Mouse (Mus musculus) retina, embryonic 14.5 days (tissue): ENCODE measurements around the gene Phc2.
A peak's percentile ranks its signal among the peaks of the same experiment; 100 is the strongest.
"Not testable (repeated sequence)": the region's sequence is repeated elsewhere in the genome, so short reads cannot be mapped to it uniquely, and the experiment has no call there.

Experiments used
- DNase-seq: peaks from one replicate; pipeline ENCODE4 v3.0.0-alpha.2; 2015; ENCODE audit warnings: low spot score

The Phc2 gene

DNA sequence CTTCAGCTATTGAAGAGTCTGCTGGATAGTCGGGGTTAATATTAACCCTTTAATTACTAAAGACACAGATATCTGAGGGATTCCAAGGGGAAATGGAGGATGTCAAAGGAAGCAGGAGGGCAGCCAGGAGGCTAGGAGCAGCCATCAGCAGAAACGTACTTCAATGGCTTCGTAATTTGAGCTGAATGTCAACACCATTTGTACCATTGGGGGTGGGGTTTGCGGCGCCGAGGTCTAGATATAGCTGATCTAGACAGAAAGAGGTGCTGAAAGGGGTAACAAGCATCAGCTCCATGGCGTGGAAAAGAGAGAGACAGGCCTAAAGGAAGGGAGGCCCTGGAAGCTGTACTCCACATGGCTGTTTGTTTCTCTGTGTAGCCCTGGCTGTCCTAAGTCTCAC lies 7.7 kb upstream of the Phc2 start:
- no peak for DNase-seq

DNA sequence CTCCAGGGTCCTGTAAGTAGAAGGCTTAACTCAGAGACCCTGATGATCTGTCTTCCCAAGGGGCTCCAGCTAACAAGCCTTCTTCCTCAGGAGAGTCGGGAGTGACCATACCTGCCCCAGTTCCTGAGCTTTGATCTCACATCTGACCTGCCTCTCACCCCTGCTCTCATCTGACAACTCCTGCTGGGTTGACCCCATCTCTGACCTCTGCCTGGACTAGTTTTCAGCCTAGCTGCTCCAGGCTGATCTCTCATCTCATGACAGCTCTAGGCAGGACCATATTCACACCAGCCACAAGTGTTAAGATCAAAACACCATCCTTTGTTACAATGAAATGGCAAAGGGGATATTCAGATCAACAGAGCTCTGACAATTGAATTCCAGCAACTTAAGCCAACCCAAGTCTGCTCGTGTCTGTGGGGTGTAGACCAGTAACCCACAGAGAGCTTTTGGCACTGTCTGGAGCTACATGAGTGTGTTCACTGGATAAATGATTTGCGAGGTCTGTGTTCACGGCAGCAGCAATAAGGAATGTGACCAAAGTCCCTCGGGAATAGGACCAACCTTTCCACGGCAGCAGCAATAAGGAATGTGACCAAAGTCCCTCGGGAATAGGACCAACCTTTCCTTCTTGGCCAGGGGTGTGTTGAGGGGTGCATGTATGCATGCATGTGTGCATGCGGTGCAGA lies 5.8 kb upstream of the Phc2 start:
- no peak for DNase-seq

DNA sequence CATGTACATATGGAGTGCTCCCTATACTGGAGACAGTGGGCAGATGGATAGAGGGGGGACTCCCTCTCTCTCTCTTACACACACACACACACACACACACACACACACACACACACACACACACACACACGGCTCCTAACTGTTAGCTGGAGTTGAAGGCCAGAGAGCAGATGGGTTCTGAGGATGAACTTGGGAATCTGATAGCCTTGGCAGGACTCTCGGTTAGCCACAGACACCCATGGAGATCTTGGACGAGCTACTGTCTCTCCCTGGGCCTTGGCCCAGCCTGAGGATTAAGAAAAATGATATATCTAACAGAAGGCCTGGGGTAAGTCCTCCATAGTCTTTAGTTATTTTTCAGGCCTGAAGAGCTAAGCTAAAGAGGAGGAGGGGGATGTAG lies 3.0 kb upstream of the Phc2 start:
- no peak for DNase-seq

DNA sequence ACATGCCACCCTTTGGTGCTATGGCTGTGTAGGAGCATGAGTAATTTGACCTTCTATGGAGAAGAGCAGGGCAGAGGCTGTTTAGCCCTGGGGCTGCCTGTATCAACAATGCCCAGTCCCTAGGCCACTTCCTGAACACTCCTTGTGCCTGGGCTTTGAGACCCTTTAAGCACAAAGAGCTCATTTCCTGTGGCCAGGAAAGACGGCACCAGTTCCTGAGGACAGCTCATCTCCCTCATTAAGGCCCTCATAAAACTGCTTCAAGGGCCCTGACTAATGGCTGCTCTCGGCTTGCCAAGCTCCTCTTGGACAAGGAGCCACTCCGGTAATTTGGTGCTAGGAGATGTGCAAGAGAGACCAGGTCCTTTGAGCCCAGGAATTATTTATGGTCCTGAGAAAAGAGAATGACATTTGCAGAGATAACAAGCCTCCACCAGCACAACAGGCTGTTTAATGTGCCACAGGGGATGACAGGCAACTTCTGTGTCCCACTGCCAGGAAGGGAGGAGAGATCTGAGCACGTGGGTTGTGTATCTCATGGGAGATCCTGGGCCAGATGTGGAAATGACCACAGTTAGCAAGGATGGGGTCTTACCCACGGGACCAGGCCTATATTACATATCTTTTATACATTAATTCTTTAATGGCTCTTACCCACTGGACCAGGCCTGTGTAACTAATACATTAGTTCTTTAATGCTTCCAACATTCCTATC lies 1.8 kb upstream of the Phc2 start:
- DNase-seq: no peak

DNA sequence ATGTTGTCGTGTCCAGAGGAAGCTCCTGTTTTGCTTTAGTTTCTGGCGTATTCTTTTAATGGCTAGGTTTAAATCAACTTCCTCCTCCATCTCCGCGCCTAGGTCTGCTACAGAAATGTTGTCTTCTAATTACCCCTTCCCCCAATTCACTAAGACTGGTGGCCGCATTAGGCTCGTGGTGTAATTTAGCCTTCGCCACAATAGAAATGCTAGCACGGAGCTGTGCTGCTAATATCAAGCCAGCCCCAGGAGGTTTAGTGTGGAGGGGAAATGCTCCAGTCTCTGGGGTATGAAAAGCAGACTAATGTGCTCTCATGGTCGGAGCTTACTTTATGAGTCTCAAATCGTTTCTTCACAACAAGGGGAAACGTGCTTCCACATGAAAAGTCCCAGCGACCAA lies 944 bp downstream of the Phc2 start:
- peak; percentile 30 for DNase-seq

DNA sequence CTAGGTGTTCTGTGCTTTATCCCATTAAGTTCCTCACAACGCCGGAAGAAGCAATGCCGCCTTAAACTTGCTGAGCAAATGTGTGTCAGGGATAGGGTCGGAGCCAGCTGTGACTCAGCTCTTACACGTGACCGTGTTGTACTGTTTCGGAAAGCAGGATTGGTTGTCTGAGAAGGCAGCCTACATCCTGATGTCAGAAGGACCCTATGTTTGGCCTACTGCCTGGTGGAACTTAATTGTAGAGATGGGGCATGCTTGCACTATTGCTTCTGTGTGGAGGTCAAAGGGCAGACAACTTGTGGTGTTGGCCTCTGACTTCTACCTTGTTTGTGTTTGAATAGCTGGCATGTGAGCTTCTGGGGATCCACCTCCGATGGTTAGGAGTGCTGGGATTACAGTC lies 5.7 kb downstream of the Phc2 start:
- no peak for DNase-seq

DNA sequence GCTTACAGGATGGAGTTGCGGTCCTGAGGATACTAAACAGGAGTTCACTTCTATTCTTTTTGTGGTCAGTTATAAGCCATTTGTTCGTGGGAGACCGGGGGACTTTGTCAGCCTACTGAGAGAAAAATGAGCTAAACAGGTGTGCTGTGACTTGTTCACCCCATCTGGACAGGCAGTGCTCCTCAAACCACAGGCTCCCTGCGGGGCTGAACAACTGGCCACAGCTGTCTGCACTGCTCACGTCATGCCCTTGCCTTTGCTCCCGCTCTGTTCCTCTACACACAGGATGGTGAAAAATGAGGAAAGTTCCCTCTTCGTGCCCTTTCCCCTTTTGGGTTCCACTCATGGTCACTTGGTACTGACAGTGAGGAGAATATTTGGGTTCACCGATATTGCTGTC lies 6.6 kb downstream of the Phc2 start:
- DNase-seq: no peak

DNA sequence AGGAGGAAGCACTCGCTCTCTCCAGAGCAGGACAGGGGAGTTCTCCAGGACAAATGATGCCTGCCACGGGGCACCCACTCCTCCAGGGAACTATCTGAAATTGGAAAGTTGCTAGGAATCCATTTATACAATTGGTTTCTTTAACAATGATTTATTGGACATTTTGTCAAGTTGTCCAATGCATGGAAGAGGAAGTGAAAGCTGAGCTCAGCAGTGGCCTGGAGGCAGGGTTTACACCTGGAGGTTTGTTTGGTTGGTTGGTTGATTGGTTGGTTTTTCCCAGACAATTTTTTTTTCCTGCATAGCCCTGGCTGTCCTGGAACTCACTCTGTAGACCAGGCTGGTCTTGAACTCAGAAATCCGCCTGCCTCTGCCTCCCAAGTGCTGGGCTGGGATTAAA lies 9.5 kb downstream of the Phc2 start:
- no peak for DNase-seq

DNA sequence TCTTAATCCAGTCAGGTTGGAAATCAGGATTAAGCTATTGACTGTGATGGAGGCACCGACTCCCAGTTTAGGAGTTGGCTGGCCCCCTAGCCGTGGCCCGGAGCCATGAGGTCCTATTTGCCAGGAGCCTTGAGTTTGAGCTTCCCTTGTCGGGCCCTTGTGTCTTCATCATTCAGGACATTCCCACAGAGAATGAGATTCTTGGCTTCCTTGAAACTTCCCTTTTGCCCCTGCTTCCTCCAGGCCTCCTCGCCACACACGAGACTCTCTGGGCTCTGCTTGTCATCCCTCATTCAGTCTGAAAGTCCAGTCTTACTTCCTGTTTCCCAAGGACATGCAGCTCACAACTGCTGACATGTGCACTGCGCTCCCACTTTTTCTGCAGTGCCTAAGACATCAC lies 11.9 kb downstream of the Phc2 start:
- DNase-seq: not testable (repeated sequence)

DNA sequence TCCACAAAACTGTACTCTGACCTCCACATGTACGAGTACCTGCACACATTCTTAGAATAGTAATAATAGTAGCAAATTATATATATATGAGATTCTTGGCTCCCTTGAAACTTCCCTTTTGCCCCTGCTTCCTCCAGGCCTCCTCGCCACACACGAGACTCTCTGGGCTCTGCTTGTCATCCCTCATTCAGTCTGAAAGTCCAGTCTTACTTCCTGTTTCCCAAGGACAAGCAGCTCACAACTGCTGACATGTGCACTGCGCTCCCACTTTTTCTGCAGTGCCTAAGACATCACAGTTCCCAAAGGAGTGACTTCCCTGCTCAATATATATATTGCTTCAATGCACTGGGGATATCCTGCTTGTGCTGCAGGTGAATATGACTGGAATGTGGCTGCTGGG lies 12.7 kb downstream of the Phc2 start:
- not testable (repeated sequence) for DNase-seq

DNA sequence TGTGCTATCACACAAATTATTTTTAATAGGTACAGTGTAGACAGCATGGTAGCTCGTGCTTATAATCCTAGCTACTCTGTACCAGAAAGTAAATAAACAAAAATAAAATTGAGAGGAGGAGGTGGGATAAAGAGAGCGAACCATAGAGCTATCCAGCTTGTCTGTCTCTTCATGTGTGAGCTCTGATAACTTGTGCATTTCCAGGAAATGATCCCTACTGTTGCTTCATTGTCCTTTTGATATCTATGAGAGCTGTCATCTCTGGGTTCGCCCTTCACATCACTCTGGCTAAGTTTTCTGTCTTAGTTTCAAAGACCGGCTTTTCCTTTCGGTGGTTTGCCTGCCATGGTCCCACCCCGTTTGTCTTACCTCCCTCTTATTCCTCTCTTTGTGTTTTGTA lies 14.7 kb downstream of the Phc2 start:
- no peak for DNase-seq

DNA sequence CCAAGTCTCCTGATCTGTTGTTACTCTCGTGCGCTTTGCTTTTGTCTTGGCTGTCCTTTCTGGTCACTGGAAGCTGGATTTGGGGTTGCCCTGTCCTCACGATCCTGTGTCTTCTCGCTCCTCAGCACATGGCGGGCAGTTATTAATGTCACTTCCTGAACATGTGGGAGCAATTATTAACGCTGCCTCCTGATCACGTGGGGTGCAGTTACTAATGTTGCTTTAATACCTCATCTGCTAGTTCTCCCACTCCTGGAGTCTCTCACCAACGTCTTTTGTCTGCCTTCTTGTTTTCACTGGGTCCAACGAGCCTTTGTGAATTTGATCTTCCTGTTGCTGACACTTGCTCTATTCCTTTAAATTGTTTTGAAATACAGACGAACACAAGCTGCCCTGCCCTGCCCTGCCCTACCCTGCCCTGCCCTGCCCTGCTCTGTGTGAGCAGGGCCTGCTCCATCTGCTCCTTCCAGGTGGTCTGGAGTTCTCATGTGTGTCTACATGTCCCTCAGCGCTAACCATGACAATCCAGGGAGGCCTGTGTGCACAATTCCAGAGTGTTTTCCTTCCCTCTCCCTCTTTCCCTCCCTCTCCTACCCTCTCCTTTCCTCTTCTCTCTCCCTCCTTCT lies 16.2 kb downstream of the Phc2 start:
- DNase-seq: peak; percentile 38

DNA sequence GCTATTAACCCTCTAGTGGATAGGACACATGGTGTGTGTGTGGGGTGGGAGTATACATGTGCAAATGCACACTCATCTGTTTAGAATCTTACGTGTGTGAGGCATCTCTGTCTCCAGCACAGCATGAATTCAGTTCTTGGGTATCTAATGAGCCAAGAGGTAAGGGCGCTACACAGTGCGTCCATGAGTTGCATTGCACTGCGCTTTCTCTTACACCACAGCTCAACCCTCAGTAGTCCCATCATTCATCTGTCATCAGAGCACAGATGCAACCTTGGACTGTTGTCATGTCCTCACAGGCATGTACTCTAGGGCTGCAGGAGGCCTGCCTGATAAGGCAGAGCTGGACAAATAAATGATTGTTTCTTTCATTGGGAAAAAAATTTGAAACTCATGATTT lies 18.0 kb downstream of the Phc2 start:
- no peak for DNase-seq

DNA sequence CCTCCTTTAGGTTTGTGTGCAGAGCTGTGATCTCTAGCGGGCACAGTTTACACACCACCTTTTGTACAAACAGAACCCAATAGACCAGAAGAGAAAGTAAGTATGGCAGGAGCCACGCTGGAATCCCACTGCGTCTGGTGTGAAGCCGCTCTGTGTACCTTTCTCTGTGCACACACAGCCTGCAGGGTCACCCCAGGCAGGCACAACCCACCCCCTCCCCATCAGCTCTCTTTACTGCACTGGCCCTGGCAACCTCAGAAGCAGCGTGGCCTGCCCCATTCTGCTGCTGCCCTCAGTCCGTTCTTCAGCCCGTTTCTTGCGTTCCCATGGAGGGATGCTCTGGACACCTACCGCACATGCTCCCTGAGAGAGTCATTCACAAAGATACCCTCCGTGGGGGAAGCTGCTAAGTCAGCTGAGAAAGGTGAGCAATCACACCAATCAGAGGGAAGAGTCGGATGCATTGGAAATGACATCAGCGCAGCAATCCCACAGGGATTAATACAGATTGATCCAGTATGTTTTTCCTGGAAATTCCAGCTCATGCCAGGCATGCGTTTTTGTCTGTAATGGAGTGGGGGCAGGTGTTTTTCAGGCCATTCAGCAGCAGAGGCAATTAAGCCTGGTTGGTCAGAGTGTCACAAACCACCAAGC lies 24.2 kb downstream of the Phc2 start:
- peak; percentile 63 for DNase-seq

DNA sequence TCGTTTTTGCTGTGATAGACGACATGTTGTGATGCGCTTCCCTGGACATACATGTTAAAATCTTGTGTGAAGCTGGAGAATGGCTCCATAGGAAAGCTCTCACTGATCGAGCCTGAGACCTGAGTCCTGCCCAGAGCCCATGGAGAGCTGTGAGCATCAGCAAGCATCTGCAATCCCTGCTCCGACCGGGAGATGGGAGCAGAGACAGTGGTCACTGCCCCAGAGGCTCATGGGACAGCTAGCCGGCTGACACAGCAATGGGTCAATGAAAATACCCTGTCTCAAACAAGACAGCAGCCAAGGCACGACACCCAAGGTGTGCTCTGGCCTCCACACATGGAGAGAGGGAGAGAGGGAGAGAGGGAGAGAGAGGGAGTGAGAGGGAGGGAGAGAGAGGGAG lies 26.6 kb downstream of the Phc2 start:
- peak; percentile 43 for DNase-seq

DNA sequence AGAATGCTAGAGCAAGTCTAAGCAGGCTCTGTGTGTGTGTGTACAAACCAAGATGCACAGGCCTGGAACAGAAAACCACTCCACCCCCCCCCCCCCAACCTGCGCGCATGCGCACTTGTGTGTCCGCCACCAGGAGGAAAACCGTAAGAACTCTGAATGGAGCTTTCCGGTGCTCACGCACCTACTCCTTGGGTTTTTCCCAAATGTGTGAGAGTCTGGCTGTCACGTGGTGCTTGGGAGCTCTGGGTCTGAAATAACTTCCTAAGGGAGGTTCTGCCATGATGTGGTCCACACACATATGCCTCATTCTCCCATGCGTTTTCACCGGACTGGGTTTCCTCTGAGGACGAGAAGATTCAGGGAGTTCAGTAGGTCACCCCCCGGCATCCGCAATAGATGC lies 27.8 kb downstream of the Phc2 start:
- no peak for DNase-seq

DNA sequence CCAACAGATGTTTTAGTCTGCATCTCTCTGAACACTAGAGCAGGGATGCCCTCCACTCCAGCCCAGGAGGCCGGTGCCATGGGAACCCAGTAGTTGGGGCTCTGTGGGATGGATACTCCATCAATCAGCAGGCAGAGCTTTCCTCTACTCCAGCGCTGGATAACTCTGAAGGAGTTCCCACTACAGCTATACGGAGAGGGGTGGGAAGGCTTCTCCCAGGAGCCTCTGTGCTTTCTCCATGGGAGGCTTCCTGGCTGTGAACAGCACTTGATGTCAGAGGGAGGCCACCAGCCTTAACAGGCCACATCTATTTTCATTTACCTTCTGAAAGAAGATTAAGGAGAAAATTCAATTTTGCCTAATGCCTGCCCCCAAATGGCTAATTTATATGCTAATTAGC lies 29.2 kb downstream of the Phc2 start:
- no peak for DNase-seq

DNA sequence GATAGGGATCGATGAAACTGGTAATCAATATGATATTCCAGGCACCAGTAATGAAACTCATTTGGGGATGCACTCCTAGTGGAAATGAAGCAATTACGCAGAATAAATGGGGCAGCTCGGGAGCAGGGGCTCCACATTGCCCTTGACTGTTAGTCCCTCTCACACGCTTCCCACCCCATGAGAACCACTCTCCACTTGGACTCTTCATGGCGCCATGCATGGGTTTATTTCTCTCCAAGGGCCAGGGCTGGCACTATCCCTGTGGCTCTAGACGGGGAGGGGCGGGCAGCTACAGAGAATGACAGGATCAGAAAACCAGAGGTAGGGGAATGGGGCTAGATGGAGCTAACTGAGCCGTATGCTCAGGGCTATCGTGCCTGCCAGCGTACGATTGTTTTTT lies 29.6 kb downstream of the Phc2 start:
- DNase-seq: no peak

DNA sequence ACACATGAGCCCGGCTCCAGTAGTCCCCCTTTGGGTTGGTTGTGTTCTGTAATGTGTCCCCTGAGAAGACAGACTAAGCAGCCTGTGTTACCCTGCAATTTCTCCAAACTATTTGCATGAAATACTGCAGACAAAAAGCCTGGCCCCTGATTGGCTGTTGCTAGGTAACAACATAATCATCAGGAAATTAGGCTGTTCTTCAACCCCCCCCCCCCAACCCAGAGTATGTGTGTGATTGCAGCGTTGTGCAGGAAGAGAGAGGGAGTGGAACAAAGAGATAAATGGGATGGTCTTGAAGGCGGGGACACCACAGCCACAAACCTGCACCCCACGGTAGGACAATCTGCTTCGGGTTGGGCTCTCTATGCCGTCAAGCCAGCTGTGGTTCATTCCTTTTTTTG lies 34.0 kb downstream of the Phc2 start:
- peak; percentile 42 for DNase-seq

DNA sequence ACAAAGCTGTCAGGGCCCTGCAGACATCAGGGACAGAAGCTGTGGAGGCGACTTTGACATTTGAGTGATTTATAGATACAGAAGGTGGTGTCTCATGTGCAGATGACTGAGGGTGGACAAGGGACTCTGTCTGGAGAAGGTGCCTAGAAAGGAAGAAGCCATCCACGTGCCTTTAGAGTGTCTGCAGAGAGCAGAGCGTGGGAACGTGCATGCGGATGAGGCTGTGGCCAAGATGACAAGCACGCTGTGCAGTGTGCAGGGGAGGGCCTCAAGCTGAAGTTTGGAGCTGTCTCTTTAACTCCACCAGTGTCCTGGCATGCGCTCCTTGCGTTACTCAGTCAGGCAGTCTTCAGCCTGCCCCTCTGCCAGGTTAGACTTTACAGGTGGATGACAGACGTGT lies 34.5 kb downstream of the Phc2 start:
- no peak for DNase-seq

DNA sequence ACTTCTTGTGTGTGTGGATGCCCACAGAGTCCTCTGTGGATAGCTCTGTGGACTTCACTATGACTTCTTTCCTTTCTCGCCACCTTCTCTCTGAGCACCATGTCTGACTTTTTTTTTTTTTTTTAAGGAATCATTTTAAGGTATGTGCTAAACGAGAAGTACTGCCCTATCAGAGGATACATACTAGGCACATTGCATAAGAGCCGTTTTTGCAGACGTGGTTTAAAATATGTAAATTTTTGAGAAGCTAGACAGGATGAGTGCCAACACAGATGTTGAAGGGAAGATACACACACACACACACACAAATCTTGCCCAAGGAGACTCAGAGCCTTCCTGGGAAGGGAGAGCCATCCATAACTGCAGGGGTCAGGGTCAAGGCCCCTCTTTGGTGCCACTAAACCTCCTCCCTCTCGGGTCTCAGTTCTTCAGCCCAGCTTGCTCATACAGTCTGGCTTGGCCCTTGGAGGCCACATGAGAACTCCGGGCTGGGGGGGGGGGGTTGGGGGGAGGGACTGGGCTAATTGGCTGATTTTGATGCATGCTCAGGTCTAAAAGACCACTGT lies 35.3 kb downstream of the Phc2 start:
- no peak for DNase-seq

DNA sequence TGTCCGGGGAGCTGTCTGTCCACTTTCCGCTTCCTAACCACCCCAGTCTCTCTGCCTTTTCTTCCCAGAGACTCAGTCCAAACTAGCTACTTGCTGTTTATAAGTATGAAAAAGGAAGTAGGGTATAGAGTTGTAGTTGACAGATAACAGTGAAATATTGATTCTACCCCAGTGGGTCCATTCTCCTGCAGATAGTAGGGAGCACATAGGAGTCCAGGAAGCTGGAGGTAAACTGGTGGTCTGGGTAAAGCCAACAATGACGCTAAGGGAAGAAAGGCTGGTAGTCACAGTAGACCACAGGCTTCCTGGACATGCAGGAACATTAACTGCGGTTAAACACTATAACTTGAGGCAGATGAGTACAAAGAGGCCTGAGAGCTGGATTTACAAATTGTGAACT lies 36.7 kb downstream of the Phc2 start:
- DNase-seq: no peak
